Comparison of ENCODE assay signal across 7 mouse cellular contexts in genomic region chr17:70737424-70737823, GRCm38 (mm10).
DNase-seq lines count a peak whose midpoint lies in the region; ATAC-seq and TF ChIP-seq lines count a peak whose summit lies in the region.

No protein-coding gene starts in this region.

- 0 out of 2 replicates have a peak overlapping the region, but pooled peaks have one; percentile 25 for H3K4me2 ChIP-seq in hindbrain, postnatal 0 days (ENCODE audit: low read depth, low read length)
- H3K4me2 ChIP-seq in stomach, embryonic 15.5 days = peak overlapping the region; percentile 64

- no peak overlapping the region for H3K9ac ChIP-seq in hindbrain, postnatal 0 days (replicated peaks; ENCODE audit: low read length)
- no peak overlapping the region for H3K9ac ChIP-seq in stomach, embryonic 15.5 days

- no peak overlapping the region for H3K27ac ChIP-seq in cortical plate, adult 2 months (ENCODE audit: insufficient read depth, low read length)
- peak overlapping the region; percentile 20; the same call in 1 of the 2 replicates for H3K27ac ChIP-seq in hindbrain, postnatal 0 days
- H3K27ac ChIP-seq in stomach, embryonic 15.5 days = peak overlapping the region; percentile 80

- H3K27me3 ChIP-seq in hindbrain, postnatal 0 days (ENCODE audit: insufficient read depth, low read length) = no peaks in the 10 kb centered on the region
- H3K27me3 ChIP-seq in stomach, embryonic 15.5 days (replicated peaks) = no peaks in the 10 kb centered on the region

- peak; percentile 19; the same call in 1 of the 2 replicates for ATAC-seq in hindbrain, postnatal 0 days
- 0 out of 2 replicates have a peak, but pooled peaks have one; percentile 22 for ATAC-seq in megakaryocyte, adult 5-6 weeks (ENCODE audit: poor library complexity, severe bottlenecking)
- ATAC-seq in stomach, embryonic 15.5 days (ENCODE audit: insufficient read depth, low FRiP score, low read depth) = peak; percentile 47; the same call in 1 of the 2 replicates

- peak; percentile 39; the same call in 1 of the 2 replicates for TF ChIP-seq CTCF in cortical plate, adult 2 months (IDR thresholded peaks at IDR 0.05; ENCODE audit: extremely low read depth, insufficient read depth, low read length)
- peak; percentile 53 for TF ChIP-seq CTCF in hindbrain, postnatal 0 days (IDR thresholded peaks at IDR 0.05; ENCODE audit: low read depth)

- intact Hi-C loops in gastrocnemius, postnatal 14 days (cut with DNase I; ENCODE audit: low total_unique reads) = no loop called here
- intact Hi-C loops in left cerebral cortex, postnatal 14 days (cut with DNase I) = no loop called here

- no peaks in the 10 kb centered on the region for H3K36me3 ChIP-seq in hindbrain, postnatal 0 days (ENCODE audit: insufficient read depth, low read length)
- no peaks in the 10 kb centered on the region for H3K36me3 ChIP-seq in stomach, embryonic 15.5 days

- WGBS in hindbrain, postnatal 0 days = 4% methylated on average over 6 of the region's 6 CpGs
- WGBS in stomach, embryonic 15.5 days = 2% methylated on average over 6 of the region's 6 CpGs

- no peak overlapping the region for H3K4me3 ChIP-seq in cortical plate, adult 2 months (ENCODE audit: insufficient read depth, low read length)
- no peak overlapping the region for H3K4me3 ChIP-seq in hindbrain, postnatal 0 days (ENCODE audit: low read length)
- peak overlapping the region; percentile 30; the same call in 1 of the 2 replicates for H3K4me3 ChIP-seq in stomach, embryonic 15.5 days (replicated peaks)

- H3K4me1 ChIP-seq in cortical plate, adult 2 months (ENCODE audit: control insufficient read depth, insufficient read depth, low read length) = peaks cover 3% of the 10 kb centered on the region
- peaks cover 8% of the 10 kb centered on the region; the same call in 1 of the 2 replicates for H3K4me1 ChIP-seq in hindbrain, postnatal 0 days (ENCODE audit: insufficient read depth, low read length)
- H3K4me1 ChIP-seq in stomach, embryonic 15.5 days = peaks cover 12% of the 10 kb centered on the region; the same call in 1 of the 2 replicates

- peak; percentile 81 to 91 for DNase-seq in adrenal gland, adult (ENCODE audit: inconsistent age in 2 of 2, low spot score in 1 of 2)
- peak; percentile 70 for DNase-seq in gastrocnemius, postnatal 14 days
- DNase-seq in hindbrain, postnatal 0 days (ENCODE audit: low spot score) = peak; percentile 57
- DNase-seq in left cerebral cortex, postnatal 14 days (ENCODE audit: low spot score in 2 of 2) = peak; percentile 57 to 59

- no peak for TF ChIP-seq POLR2A in cortical plate, adult 2 months (IDR thresholded peaks at IDR 0.05; ENCODE audit: extremely low read depth, insufficient read depth, low read length)

- no peaks in the 10 kb centered on the region for H3K9me3 ChIP-seq in hindbrain, postnatal 0 days (ENCODE audit: low read length)
- no peaks in the 10 kb centered on the region for H3K9me3 ChIP-seq in stomach, embryonic 15.5 days
